Mouse (Mus musculus) liver, embryonic 14.5 days (tissue): ENCODE data around the gene Pnrc2. TPM values are rescaled to one million over a fixed set of nuclear protein-coding genes. Genes with fewer than 3 reads are reported as not detected.
A peak's percentile ranks its signal among the peaks of the same experiment; 100 is the strongest.

Source experiments
- ATAC-seq: fragments of 200-750 bp; cut with Nextera tagmentation; 2 replicates; pipeline ENCODE4 v1.8.0; 2017; ENCODE audit warnings: moderate number of reproducible peaks, mild to moderate bottlenecking, moderate library complexity; ENCODE audit not compliant: insufficient read depth
- DNase-seq, 3 experiments: peaks; one replicate each; pipeline ENCODE4 v3.0.0-alpha.2; 2012 to 2013; ENCODE audit warnings: low read depth in 3 of 3, low spot score in 3 of 3
- H3K27ac ChIP-seq: fragments of 300-500 bp; sonication (generic); 2 replicates; pipeline ENCODE4 v1.5.1; 2014; ENCODE audit warnings: moderate library complexity, mild to moderate bottlenecking, control low read depth, inconsistent platforms
- H3K27me3 ChIP-seq: fragments of 300-500 bp; sonication (generic); 2 replicates; pipeline ENCODE4 v1.6.1; 2014; ENCODE audit warnings: mild to moderate bottlenecking, low read length, moderate library complexity; ENCODE audit not compliant: control insufficient read depth, insufficient read depth
- H3K36me3 ChIP-seq: fragments of 300-500 bp; sonication (generic); replicated peaks from 2 replicates; pipeline ENCODE4 v1.6.1; 2014; ENCODE audit warnings: low read depth; ENCODE audit not compliant: control insufficient read depth, insufficient read depth
- H3K4me1 ChIP-seq, 2 experiments: fragments of 200-500 bp in 1 of 2; fragments of 300-500 bp in 1 of 2; sonication (generic) in 1 of 2; replicated peaks; 2 replicates each; pipeline ENCODE4 v1.6.1; 2012 to 2014; ENCODE audit warnings: antibody characterized with exemption in 1 of 2, inconsistent platforms in 1 of 2, low read length in 1 of 2; ENCODE audit not compliant: control insufficient read depth in 2 of 2, insufficient read depth in 2 of 2
- H3K4me2 ChIP-seq: fragments of 300-500 bp; sonication (generic); 2 replicates; pipeline ENCODE4 v1.6.1; 2014; ENCODE audit warnings: low read depth, mild to moderate bottlenecking, control low read depth, moderate library complexity
- H3K4me3 ChIP-seq, 2 experiments: fragments of 200-500 bp in 1 of 2; fragments of 300-500 bp in 1 of 2; sonication (generic) in 1 of 2; 2 replicates each; pipeline ENCODE4 v1.5.1; 2012 to 2014; ENCODE audit warnings: low read depth in 2 of 2, low read length in 2 of 2, mild to moderate bottlenecking in 2 of 2, control low read depth in 1 of 2, inconsistent platforms in 1 of 2, moderate library complexity in 1 of 2; ENCODE audit not compliant: insufficient read depth in 1 of 2
- H3K9ac ChIP-seq: fragments of 300-500 bp; sonication (generic); replicated peaks from 2 replicates; pipeline ENCODE4 v1.6.1; 2014; ENCODE audit warnings: mild to moderate bottlenecking, control low read depth, moderate library complexity
- H3K9me3 ChIP-seq: fragments of 300-500 bp; sonication (generic); 2 replicates; pipeline ENCODE4 v1.6.1; 2016; ENCODE audit warnings: low read length, mixed read lengths; ENCODE audit not compliant: control insufficient read depth
- CTCF ChIP-seq: IDR thresholded peaks from 2 replicates; pipeline ENCODE4 v1.5.1; 2016; ENCODE audit warnings: antibody characterized with exemption, low read depth, control low read depth
- EP300 ChIP-seq: IDR thresholded peaks from 2 replicates; pipeline ENCODE4 v1.6.1; 2016; ENCODE audit warnings: antibody characterized with exemption, low read depth
- WGBS: fragments of 180-500 bp; shearing (Covaris S2); extraction: QIAGEN DNeasy Blood & Tissue Kit; methylation state at CpG from one replicate; pipeline ENCODE4 v1.1.7; 2014; ENCODE audit not compliant: insufficient replicate concordance; 5-methylcytosine and 5-hydroxymethylcytosine counted together
- polyA plus RNA-seq, 2 experiments: library from polyadenylated mRNA; depleted of rRNA in 1 of 2; stranded (reverse) in 1 of 2; unstranded in 1 of 2; fragments of >200 nt; fragmentation: Nextera tagmentation in 1 of 2; extraction: Ambion mirVana in 1 of 2; gene quantifications; 2 replicates each; pipeline versions ENCODE4 v1.2.1 to v1.2.3; 2012 to 2014

Gene Pnrc2
- polyA plus RNA-seq (2012; rRNA removed), result 25.4 and 43.4 TPM in 2 replicates
- polyA plus RNA-seq (2014; fragmentation: Nextera tagmentation; extraction: Ambion mirVana), result 80.2 and 81.9 TPM in 2 replicates

- peak within 1 kb of the TSS; percentile 78 to 91 for H3K4me3 ChIP-seq
- ATAC-seq, result peak; percentile 94
- peaks cover 37% of the 10 kb centered on the region for H3K36me3 ChIP-seq
- no peaks in the 10 kb centered on the region for H3K27me3 ChIP-seq
- peak; percentile 87 to 88 (median 88) for DNase-seq
- peak within 1 kb of the TSS; percentile 87 for H3K27ac ChIP-seq
- TF ChIP-seq EP300 (no peak), CTCF (no peak)
- under 1% methylated on average over 59 of the region's 60 CpGs for WGBS
- H3K9me3 ChIP-seq, result no peaks in the 10 kb centered on the region
- H3K4me2 ChIP-seq, result peak within 1 kb of the TSS; percentile 80
- H3K4me1 ChIP-seq, result peaks cover 32 to 38% of the 10 kb centered on the region in 2 experiments
- H3K9ac ChIP-seq, result peak within 1 kb of the TSS; percentile 88
Observed at GRCm38 (mm10) chr4:135873526-135874202, at the start of gene Pnrc2. Gene Pnrc2, minus strand, starts transcription at chr4:135873850.

GRCm38 (mm10) chr4:135922190-135922589 lies 48.5 kb upstream of the Pnrc2 start:
- 71% methylated on average over 1 of the region's 1 CpGs for WGBS
- H3K27ac ChIP-seq, result no peak overlapping the region
- peak overlapping the region in 1 of 2 experiments; percentile 74; a peak in 2 of 4 replicates for H3K4me3 ChIP-seq
- H3K4me1 ChIP-seq, result peaks cover 4 to 18% of the 10 kb centered on the region in 2 experiments; a peak in 3 of 4 replicates
- no peaks in the 10 kb centered on the region for H3K36me3 ChIP-seq
- H3K9ac ChIP-seq, result no peak overlapping the region
- ATAC-seq, result no peak
- no peaks in the 10 kb centered on the region for H3K9me3 ChIP-seq
- peak overlapping the region; percentile 93 for H3K4me2 ChIP-seq
- no peaks in the 10 kb centered on the region for H3K27me3 ChIP-seq
- no peak for TF ChIP-seq CTCF
- no peak for DNase-seq

GRCm38 (mm10) chr4:135921257-135922120 lies 47.8 kb upstream of the Pnrc2 start:
- no peaks in the 10 kb centered on the region for H3K9me3 ChIP-seq
- peak overlapping the region; percentile 93 for H3K4me2 ChIP-seq
- WGBS, result 8% methylated on average over 26 of the region's 26 CpGs
- H3K4me3 ChIP-seq, result peak overlapping the region; percentile 74 to 95
- DNase-seq (no peak), ATAC-seq (no peak; the same call in 1 of the 2 replicates)
- H3K4me1 ChIP-seq, result peaks cover 4 to 18% of the 10 kb centered on the region in 2 experiments; a peak in 3 of 4 replicates
- TF ChIP-seq CTCF (no peak), EP300 (no peak)
- H3K36me3 ChIP-seq, result no peaks in the 10 kb centered on the region
- no peak overlapping the region for H3K27ac ChIP-seq
- H3K9ac ChIP-seq, result peak overlapping the region; percentile 69
- no peaks in the 10 kb centered on the region for H3K27me3 ChIP-seq

GRCm38 (mm10) chr4:135920304-135921241 lies 46.9 kb upstream of the Pnrc2 start, which contains the start of gene Fuca1:
Gene Fuca1, plus strand, starts transcription at chr4:135920735.
- peak; percentile 93 for ATAC-seq
- Histone ChIP-seq H3K9me3 (no peaks in the 10 kb centered on the region), H3K9ac (peak within 1 kb of the TSS; percentile 69), H3K27me3 (no peaks in the 10 kb centered on the region), H3K36me3 (no peaks in the 10 kb centered on the region), H3K4me1 (peaks cover 4 to 13% of the 10 kb centered on the region in 2 experiments; a peak in 3 of 4 replicates), H3K4me2 (peak within 1 kb of the TSS; percentile 93), H3K27ac (no peak within 1 kb of the TSS; the same call in 1 of the 2 replicates), H3K4me3 (peak within 1 kb of the TSS; percentile 74 to 95)
- under 1% methylated on average over 60 of the region's 60 CpGs for WGBS
- DNase-seq, result peak; percentile 92 to 94 (median 93)
- TF ChIP-seq EP300 (no peak), CTCF (peak; percentile 94)
